Mouse (Mus musculus) T-helper 2 cell (primary cell): ENCODE data around the gene D17H6S53E.
"Not testable (repeated sequence)": the region's sequence is repeated elsewhere in the genome, so short reads cannot be mapped to it uniquely, and the experiment has no call there.

ENCODE experiments used
- in situ Hi-C: fragments of 300-600 bp; cut with MboI, MseI; formaldehyde crosslinking; loops from one replicate; pipeline ENCODE4 v1.15.1; 2025; ENCODE audit warnings: high pct_unique_total_duplicates

The D17H6S53E gene

GRCm38 (mm10) chr17:35101161-35101560, 25.0 kb upstream of the D17H6S53E start:
- in situ Hi-C loops = loop anchor here (5.0 kb wide), 1 partner anchor 69 kb away; no protein-coding TSS in a partner anchor

- in situ Hi-C loops = loop anchor here (5.0 kb wide), 1 partner anchor 70 kb away; no protein-coding TSS in a partner anchor
These were observed 23.9 kb upstream of the D17H6S53E start for GRCm38 (mm10) chr17:35102299-35102698.

GRCm38 (mm10) chr17:35103221-35103690, 22.9 kb upstream of the D17H6S53E start:
- in situ Hi-C loops = loop anchor here (5.0 kb wide), 1 partner anchor 71 kb away; no protein-coding TSS in a partner anchor

- in situ Hi-C loops = loop anchor here (5.0 kb wide), 1 partner anchor 72 kb away; no protein-coding TSS in a partner anchor
These were observed 22.1 kb upstream of the D17H6S53E start for GRCm38 (mm10) chr17:35104079-35104478.

DNA sequence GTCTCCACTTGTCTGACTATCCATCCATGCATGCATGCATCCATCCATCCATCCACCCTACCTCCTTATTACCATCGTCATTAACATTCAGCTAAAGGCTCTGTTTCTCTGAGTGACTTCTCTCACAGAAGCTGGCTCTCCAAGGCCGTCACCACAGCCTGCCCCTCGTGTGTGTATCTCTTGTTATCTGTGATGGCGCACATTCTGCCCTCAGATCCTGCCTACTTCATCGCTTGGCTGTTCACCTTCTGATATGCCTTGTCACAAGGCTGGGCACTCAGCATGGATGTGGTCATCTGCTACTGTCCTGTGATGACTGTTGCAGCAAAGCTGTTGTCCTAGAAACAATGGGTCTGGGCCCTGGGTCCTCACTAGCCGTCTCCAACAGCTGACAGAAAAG, 21.4 kb upstream of the D17H6S53E start:
- in situ Hi-C loops = loop anchor here (5.0 kb wide), 1 partner anchor 72 kb away; no protein-coding TSS in a partner anchor

- in situ Hi-C loops = no loop called here
These were observed 20.3 kb upstream of the D17H6S53E start for GRCm38 (mm10) chr17:35105740-35106389.

DNA sequence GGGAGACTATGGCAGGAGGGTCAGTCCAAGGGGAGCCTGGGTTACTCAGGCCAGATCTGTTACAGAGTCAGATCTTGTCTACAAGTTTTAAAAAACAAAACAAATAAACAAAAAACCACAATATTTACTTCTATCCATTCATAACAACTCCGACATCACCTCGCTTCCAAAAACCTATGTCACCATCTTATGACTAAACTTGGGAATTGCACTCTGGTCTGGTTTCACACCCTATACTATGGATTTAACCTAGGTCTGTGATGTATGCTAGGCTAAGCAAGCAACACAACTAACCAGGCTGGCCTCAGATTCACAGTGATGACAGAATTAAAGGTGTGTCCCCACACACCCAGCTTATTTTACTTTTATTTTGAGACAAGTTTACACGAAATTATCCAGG, 19.7 kb upstream of the D17H6S53E start:
- in situ Hi-C loops = no loop called here

GRCm38 (mm10) chr17:35108097-35108496, 18.1 kb upstream of the D17H6S53E start, which contains the start of gene Ly6g5c:
Ly6g5c (plus strand) TSS chr17:35108279.
- in situ Hi-C loops = no loop called here

DNA sequence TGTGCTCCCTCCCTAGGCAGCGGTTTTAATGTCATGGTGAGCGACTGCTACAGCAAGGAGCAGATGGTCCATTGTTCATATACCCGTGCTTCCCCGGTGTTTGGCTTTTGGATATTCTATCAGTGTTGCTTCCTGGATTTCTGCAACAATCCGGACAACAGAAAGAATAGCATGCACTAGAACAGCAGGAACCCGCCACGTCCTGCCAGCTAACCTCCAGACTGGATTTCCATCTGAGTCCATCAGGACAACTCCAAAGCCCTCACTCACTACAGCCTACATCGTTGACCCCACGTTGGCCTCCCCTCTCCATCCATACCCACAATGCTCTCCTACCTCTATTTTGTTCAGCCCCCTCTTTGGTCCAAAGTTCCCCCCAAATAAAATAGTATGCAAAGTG, 14.4 kb upstream of the D17H6S53E start:
- in situ Hi-C loops = loop anchor here (10.0 kb wide), 1 partner anchor 107 kb away; the partner anchor contains the start of gene Vars

DNA sequence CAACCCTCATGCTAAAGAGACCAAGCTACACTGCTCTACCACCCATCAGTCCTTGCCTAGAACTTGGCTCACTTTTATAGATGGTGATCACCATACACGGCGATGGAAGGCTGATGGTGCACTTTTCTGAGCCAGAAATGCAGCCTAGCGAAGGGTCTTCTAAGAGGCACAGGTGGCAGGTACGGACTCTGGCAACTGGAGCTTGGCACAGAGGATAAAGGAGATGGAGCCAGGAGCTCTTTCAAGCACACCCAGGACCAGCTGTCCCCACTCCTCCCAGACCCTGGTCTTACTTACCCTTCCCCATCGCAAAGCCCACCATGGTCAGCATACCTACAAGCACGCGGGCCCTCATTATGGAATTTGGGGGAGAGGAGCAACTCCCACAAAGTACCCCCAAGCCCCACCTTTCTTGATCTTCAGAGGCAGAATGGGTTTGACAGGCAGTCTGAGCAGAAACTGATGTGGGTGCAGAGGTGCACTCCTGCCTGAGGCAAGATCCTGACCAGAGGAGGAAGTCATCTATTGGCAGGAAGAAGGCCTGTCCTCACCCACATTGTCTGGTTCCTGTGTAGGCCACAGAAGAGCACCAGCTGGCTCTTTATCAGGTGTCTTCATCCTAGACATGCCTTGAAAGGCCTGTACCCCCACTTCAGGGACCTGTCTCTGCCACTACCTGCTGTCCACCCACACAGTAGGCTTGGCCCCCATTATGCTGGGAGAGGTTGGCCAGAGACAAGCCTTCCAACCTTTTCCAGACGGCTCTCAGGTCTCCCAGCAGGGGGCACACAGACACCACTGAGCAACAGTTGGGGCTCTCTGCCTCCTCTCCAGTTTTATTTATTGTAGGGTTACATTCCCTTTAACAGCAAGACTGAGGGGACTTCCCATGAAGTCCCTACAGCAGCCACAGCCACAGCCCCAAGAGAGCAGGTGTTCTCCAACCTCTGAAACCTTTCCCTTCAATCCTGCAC, 10.8 kb upstream of the D17H6S53E start, which contains the start of gene Ly6g5b:
TSS of gene Ly6g5b (minus strand) at position 383 of the 974 bp plus-strand sequence.
- in situ Hi-C loops = loop anchor here (10.0 kb wide), 1 partner anchor 111 kb away; the partner anchor contains the start of gene Vars

DNA sequence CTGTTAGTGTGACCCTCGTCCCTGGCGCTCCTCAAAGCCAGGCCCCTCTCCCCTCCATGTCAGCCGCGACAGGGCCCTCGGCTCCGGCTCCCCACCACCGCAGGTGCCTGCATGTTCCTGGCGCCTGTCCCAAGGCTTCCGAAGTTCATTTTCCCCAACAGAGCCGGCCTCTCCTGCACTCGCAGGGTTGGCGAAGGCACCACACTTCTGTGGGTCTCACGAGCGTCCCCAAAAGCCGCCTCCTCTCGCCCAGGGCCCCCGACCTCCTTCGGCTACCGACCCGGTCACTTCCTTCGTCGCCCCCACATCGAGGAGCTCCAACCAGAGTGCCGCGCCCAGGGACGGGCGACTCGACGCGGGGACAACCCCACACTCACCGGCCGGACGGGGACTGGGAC, 5.4 kb upstream of the D17H6S53E start:
- in situ Hi-C loops = no loop called here

GRCm38 (mm10) chr17:35121143-35121799, 4.9 kb upstream of the D17H6S53E start, which contains the start of gene Gpank1:
Gpank1 (plus strand) TSS chr17:35121455.
- in situ Hi-C loops = no loop called here

DNA sequence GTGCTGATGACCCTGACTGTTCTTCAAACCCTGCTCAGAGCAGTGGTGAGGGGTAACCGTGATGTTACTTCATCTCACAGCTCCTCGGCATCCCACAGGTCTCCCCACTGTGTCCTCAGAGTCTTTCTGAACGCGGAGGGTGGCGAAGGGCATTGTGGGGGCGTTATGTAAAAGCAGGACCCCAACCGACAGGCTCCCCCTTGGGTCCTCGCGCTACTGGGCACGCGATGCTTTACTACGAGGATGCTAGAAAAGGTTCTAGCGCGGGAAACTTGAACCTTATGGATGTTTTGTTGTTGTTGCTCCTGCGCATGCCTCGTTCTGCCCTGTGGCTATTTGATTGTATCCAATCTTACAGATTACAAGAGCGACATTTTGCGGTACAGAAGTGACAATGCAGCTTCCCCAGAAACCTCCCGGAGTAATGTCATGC, 4.3 kb upstream of the D17H6S53E start, which contains the start of gene Csnk2b:
TSS of gene Csnk2b (minus strand) at position 183 of the 433 bp plus-strand sequence.
- in situ Hi-C loops = no loop called here

DNA sequence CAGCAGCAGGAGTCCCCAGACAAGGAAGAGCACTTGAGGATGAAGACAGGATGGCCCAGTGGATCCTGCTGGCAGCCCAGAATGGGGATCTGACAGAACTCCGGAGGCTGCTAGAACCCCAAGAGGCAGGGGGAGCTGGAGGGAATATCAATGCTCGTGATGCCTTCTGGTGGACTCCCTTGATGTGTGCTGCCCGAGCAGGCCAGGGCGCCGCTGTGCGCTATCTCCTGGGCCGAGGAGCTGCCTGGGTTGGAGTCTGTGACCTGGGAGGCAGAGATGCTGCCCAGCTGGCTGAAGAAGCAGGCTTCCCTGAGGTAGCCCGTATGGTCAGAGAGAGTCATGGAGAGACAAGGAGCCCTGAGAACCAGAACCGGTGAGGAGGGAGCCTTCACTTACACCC, 2.9 kb upstream of the D17H6S53E start:
- in situ Hi-C loops = not testable (repeated sequence)

DNA sequence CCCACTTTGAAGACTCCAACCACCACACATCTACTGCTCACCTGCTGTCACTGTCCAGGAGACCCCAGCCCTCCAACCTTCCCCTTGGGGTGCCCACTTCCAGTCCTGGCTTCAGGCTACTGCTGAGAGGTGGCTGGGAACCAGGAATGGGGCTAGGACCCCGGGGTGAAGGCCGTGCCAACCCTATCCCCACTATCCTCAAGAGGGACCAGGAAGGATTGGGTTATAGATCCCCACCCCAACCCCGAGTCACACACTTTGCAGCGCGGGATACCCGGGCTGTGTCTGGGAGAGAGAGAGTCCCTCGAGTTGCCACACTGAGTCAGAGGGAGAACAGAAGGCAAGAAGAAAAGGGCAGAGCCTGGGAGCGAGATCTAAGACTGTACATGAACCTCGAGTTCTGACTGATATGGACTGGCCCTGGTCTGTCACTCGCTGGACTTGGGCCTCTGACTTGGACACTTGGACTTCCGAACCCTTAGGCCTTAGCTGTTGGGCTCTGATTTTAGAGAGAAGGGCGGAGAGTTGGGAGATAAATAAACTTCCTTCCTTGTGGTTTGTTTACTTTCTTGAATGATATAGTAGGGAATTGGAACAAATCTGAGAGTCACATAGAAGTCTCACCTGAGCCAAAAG, 1.8 kb upstream of the D17H6S53E start:
- in situ Hi-C loops = not testable (repeated sequence)

DNA sequence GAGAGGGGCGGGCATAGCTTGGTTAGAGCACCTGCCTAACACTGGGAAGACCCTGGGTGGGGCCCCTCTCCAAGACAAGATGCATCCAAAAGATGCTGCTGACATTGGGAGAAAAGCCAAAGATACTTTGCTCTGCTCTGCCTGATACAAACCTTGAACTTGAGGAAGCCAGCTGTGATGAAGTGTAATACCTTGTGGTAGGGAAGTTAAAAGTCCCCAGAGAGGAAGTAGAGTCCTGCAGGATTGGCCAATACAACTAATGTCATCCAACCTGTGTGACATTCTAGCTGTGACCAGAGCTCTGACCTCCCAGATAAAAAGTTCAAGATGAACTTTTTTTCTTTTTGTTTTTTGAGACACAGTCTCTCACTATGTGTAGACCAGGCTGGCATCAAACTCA, 1.1 kb upstream of the D17H6S53E start:
- in situ Hi-C loops = no loop called here

- in situ Hi-C loops = no loop called here
These were observed 595 bp upstream of the D17H6S53E start for GRCm38 (mm10) chr17:35125578-35125977.

DNA sequence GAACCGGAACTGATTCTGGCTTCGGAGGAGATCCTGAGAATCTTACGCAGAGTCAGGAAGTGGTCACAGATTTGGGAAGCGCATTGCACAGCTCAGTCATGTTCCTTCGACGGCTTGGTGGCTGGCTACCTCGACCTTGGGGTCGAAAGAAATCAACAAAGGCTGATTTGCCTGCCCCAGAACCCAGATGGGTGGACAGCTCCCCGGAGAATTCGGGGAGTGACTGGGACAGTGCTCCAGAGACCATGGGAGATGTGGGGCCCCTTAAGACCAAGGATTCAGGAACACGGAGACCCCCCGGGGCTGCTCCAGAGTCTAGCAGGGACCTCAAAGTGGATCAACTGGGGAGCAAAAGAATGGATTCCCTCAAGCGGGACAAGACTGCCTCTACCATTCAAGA, 844 bp downstream of the D17H6S53E start:
- in situ Hi-C loops = no loop called here

DNA sequence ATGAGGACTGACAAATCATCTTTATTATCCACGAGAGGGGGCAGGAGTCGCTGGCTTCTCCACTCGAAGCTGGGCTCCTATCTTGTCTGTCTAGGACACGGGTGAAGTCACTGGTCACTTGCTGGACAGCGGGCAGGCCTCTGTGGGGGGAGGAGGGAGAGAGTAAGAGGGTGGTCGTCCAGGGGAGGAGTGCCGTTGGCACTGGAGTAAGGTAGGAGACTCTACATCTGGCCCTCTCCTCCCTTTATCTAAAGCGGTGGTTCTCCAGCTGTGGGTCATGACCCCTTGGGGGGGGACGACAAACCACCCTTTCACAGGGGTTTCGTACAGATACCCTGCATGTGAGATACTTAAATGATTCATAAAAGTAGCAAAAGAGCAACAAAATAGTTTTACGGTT, 2.8 kb downstream of the D17H6S53E start:
- in situ Hi-C loops = no loop called here

DNA sequence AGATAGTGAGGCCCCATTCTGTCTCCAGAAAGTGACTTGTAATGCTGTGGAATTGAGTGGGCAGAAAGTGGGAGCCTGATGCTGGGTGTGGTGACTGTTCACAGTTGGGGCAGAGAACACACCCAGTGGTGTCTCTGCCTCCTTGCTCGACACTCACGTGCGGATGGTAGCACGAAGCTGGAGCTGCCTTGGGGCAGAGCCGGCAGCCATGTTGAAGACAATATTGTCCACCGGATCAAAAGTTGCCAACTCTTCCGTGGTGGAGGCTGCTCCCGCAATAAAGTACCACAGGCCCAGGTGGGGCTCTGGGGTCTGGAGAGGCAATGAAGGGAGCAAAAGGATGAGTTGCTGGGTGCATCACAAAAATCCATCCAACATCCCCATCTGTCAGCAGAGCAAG, 4.9 kb downstream of the D17H6S53E start:
- in situ Hi-C loops = no loop called here
